Mouse (Mus musculus) urinary bladder, adult 2 months (tissue): ENCODE data around the gene Emc3. TPM values are rescaled to one million over a fixed set of nuclear protein-coding genes. Genes with fewer than 3 reads are reported as not detected.

Source experiments
- DNase-seq: peaks from one replicate; pipeline ENCODE4 v3.0.0; 2022; ENCODE audit warnings: low spot score
- polyA plus RNA-seq: library from polyadenylated mRNA; depleted of rRNA; stranded (reverse); fragments of >200 nt; gene quantifications from 2 replicates; pipeline ENCODE4 v1.2.3, GENCODE M21; 2012; rRNA removed

The Emc3 gene
- polyA plus RNA-seq = 82.4 and 83.8 TPM in 2 replicates

DNA sequence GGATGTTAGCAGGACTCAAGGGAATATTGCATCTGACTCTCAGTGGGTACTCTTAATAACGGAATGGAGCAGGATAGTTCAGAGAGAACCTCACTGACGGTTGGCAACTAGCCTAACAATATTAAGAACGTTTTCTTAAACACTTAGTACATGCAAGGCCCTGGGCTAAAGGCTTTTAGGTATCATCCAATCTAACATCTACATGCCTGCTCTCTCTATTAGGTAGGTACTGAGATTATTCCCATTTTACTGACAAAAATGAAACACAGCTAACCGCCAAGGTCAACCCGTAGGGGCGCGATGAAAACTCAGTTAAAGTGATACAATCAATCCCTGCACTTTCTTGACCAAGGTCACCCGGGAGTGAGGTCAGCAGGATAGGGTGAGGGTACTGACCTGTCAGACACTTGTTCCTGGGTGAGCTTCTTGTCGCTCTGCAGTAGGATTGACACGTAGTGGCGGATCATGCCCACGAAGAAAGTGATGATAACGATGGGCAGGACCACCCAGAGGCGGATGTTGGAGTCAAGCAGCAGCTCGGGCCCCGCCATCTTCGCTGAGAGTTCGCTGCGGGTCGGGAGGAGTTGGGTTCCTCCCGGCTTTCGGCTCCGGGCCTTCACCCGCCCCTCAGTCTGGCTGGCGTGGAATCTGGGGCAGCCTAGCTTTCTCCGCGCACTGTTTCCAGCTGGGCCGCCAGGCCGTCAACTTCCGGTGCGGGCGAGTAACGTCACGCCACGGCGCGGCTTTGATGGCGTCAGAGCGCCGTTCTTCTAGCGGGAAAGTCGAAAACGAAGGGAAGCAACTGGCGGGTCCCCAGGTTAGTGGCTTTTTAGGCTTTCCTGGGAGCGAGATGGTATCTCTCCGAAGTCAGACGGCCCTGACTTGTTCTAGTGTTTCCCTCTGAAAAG is at the start of gene Emc3, which contains the start of gene Fancd2:
Gene Emc3, minus strand, starts transcription at position 721 of the 908 bp plus-strand sequence.
Gene Fancd2, plus strand, starts transcription at position 751 of the 908 bp plus-strand sequence.
- DNase-seq = peak; percentile 91

GRCm38 (mm10) chr6:113579306-113579705 is 47.9 kb upstream of the Emc3 start:
- DNase-seq = no peak

DNA sequence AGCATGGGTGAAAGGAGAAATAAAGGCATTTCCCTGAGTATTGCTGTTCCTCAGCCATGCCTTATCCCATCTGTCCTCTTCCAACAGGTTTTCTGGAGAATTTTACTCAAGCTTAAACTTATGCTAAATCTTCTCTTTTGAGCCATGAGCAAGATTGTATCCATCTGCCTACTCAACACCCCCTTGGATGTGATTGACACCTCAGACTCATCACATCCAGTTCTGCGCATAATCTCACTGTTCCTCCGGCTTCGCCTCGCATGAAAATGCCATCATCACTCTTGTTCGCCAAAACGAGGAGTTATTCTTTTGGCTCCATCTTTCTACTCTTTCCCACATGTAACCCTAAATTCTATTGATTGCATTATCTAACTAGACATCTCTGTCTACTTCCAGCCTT is 44.6 kb upstream of the Emc3 start:
- DNase-seq = no peak

GRCm38 (mm10) chr6:113564557-113564956 is 33.1 kb upstream of the Emc3 start:
- DNase-seq = no peak

DNA sequence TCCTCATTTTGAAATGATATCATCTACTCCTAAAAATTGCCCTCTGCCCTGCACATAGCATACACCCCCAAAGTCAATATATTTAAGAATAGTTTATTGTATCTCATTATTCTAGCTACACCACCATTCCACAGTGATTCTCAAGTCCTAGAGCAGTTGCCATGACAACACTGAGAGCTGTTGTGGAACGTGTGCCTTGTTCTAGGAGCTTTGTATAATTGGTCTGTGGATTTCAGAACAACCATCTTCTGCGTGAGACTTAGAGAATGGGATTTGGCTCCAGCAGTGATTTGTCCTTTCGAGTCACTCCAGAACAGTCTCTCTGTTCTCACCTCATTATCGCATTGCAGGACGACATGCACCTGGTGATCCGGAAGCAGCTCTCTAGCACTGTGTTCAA is 28.3 kb upstream of the Emc3 start:
- no peak for DNase-seq

DNA sequence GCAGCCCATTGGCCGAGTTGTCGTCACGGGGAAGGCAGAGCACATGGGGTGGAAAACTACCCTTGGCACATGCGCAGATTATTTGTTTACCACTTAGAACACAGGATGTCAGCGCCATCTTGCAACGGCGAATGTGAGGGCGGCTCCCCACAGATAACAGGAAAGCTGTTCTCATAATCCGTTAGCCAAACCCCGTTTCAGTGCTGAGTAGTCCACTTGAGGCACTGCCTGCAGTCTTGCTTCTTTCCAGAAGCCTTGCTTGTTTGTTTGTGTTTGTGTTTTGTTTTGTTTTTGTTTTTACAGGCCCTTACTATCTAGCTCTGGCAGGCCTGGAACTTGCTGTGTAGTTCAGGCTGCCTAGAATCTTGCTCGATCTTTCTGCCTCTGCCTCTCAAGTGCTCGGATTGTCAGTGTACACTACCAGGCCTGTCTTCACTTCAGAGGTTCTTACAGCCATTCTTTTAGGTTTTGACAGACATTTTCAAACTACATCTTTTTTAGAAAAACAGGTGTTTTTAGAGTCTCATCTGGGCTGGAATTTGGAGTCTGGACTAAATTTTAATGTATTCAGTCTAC is 12.5 kb upstream of the Emc3 start:
- DNase-seq = no peak

DNA sequence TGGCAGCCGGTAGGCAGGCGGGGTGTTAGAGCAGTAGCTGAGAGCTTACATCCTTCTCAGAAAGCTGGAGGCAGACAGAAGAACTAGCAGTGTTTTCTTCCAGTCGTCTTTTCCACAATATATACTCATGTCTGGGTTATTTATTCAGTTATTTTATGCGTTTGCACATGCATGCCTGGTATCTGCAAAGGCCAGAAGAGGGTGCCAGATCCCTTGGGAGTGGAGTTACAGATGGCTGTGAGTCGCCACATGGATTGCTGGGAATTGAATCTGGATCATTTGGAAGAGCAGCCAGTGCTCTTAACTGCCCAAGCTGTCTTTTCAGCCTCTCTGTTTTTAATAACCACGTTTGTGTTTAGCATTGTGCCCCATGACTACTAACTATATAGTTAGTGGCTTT is 10.2 kb upstream of the Emc3 start:
- DNase-seq = no peak

- DNase-seq = no peak
Observed at GRCm38 (mm10) chr6:113534886-113535285, 3.4 kb upstream of the Emc3 start.

- DNase-seq = no peak
Observed at GRCm38 (mm10) chr6:113531840-113532404, 470 bp upstream of the Emc3 start.

- DNase-seq = no peak
Observed at GRCm38 (mm10) chr6:113523420-113523819, 8.0 kb downstream of the Emc3 start.

DNA sequence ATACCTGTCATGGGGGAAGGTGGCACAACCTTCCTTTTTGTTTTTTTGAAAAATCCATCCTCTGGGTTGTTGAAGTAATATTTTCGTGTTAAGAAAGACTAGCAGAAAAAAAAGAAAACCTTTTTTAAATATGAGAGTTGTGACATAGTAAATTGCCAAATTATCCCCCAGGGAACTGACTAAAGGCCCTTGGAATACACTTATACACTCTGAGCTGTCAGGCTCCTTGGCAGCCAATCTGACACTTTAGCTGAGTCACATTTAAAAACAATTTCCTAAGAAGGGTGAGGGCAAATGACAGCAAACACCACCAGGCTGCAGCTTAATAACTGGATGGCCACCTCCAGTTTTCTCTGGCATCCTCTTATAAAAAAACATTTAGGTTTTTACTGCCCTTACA is 9.1 kb downstream of the Emc3 start:
- DNase-seq = no peak

GRCm38 (mm10) chr6:113517434-113518080 is 13.9 kb downstream of the Emc3 start:
- no peak for DNase-seq

DNA sequence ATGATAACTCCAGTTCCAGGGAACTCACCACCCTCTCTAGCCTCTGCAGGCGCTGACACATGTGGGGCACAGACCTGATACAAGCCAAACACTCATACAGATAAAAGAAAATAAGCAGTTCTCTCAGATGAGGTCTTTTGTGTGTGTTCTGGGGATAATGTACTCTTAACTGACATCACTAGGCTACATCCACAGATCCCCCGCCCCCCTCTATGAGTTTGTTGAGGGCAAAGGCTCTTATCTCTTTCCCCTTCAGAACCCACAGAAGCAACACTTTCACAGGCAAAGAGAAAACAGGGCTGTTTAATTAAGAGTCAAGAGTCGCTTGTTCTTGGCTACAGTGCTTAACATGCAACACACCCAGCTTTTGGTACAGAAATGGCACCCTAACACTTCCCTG is 16.9 kb downstream of the Emc3 start:
- DNase-seq = no peak

- no peak for DNase-seq
Observed at GRCm38 (mm10) chr6:113513944-113514343, 17.5 kb downstream of the Emc3 start.

DNA sequence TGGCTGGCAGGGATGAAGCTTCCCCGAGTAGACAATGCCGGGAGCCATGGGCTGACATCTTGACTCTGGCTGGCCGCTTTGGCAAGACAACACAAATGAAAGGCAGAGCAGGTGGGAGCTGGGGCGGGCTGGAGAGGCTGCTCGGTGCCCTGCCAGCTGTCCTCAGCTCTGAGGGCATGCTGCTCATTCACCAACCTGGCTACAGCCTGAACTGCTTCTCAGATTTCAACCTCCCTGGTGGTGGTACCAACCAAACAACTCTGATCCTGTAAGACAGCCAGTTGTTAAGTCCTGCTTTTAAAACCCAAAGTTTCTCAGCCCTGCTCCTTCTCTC is 22.5 kb downstream of the Emc3 start:
- DNase-seq = no peak

DNA sequence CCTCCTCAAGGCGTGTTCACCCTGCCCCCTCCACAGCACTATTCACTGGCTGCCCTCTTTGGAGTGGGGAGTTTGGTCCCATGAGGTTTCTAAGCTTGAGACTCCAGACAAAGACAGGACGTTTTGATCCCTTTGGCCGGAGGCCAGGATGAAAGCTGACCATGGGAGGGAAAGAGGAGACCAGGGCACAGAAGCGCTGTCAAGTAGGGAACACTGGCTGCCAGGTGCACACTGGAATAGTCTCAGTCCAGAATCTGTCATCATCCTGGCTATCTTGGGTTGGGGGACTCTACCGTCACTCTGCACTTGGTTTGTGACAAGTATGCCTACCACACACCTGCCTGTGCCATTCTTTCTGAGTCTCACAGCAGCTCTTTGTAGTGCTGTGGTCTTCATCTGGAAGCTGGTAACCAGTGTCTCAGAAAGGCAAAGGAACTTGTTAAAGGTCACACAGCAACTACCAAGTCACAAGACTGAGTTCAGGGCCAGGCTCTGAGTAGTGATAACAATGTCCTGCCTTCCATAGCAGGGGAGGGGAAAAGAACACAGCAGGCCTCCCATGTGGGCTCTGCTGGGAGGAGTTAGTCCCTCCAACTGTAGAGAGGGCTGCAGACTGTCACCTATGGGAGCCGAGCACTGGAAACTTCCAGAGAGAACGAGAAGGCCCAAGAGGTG is 23.0 kb downstream of the Emc3 start:
- DNase-seq = no peak

GRCm38 (mm10) chr6:113507130-113507529 is 24.3 kb downstream of the Emc3 start:
- no peak for DNase-seq

DNA sequence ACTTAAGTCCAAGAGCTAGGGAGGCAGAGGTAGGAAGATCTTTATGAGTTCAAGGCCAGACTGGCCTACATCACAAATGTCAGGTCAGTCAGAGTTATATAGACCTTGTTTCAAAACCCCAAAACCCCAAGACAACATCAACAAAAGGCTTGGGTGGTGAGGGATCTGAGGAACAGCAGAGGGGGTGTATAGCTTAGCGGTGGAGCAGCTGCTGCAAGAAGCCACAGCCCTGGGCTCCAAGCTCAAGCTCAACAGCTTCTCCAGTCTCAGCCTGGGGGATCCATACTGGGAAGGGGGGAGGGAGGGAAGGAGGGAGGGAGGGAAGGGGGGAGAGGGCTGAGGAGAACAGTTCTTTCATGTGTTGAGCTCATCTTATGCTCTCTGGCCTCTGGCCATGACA is 25.8 kb downstream of the Emc3 start:
- no peak for DNase-seq

DNA sequence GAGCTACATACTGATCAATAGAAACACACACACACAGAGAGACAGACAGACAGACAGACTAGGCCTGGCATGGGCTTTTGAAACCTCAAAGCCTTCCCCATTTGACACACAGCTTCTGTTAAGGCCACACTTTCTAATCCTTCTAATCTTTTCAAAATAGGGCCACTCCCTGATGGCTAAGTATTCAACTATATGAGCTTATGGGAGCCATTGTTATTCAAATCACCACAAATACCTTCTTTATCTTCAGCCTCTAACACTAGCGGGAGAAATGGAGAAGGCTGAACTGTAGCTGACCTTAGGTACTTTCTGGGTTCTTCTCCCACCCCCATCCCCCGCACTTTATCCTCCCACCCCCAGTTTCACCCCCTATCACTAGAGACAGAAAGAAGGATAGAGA is 28.7 kb downstream of the Emc3 start:
- no peak for DNase-seq

- no peak for DNase-seq
Observed at GRCm38 (mm10) chr6:113501388-113502084, 29.9 kb downstream of the Emc3 start, which contains the start of gene Prrt3. Prrt3 (minus strand) TSS chr6:113501931.

DNA sequence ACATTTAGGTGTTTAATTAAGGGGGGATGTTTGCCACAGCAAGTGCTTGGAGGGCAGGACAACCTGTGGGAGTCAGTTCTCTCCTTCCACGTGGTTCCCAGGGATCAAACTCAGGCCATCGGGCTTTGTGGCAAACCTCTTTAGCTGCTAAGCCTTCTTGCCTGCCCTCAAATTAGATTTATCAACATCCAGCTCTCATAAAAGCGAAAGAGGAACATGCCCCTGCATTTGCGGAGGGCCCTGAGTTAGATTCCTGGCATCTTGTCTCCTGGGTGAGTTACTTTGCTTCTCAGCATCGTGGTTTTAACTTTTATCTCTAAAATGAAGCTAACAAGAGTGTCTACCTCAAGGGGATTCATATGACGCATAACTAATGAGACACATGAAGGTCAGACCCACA is 32.1 kb downstream of the Emc3 start:
- DNase-seq = no peak
